Mouse (Mus musculus) lung, embryonic 14.5 days (tissue): ENCODE data around the gene Elk4. TPM values are rescaled to one million over a fixed set of nuclear protein-coding genes. Genes with fewer than 3 reads are reported as not detected.

Source experiments
- ATAC-seq: fragments of 200-750 bp; cut with Nextera tagmentation; 2 replicates; pipeline ENCODE4 v1.8.0; 2017; ENCODE audit warnings: mild to moderate bottlenecking, moderate TSS enrichment, moderate library complexity; ENCODE audit not compliant: insufficient read depth
- DNase-seq: peaks from one replicate; pipeline ENCODE4 v3.0.0-alpha.2; 2015
- H3K27ac ChIP-seq: fragments of 300-500 bp; sonication (generic); 2 replicates; pipeline ENCODE4 v1.5.1; 2014; ENCODE audit warnings: low read depth, mild to moderate bottlenecking, moderate library complexity
- H3K27me3 ChIP-seq: fragments of 300-500 bp; sonication (generic); 2 replicates; pipeline ENCODE4 v1.6.1; 2014; ENCODE audit warnings: low read length, control low read depth; ENCODE audit not compliant: insufficient read depth
- H3K36me3 ChIP-seq: fragments of 300-500 bp; sonication (generic); 2 replicates; pipeline ENCODE4 v1.6.1; 2014; ENCODE audit warnings: control low read depth; ENCODE audit not compliant: insufficient read depth
- H3K4me1 ChIP-seq: fragments of 300-500 bp; sonication (generic); 2 replicates; pipeline ENCODE4 v1.6.1; 2014; ENCODE audit warnings: antibody characterized with exemption, control low read depth; ENCODE audit not compliant: insufficient read depth
- H3K4me2 ChIP-seq: fragments of 300-500 bp; sonication (generic); 2 replicates; pipeline ENCODE4 v1.6.1; 2014; ENCODE audit warnings: mild to moderate bottlenecking
- H3K4me3 ChIP-seq: fragments of 300-500 bp; sonication (generic); 2 replicates; pipeline ENCODE4 v1.5.1; 2014; ENCODE audit warnings: low read depth, low read length
- H3K9ac ChIP-seq: fragments of 300-500 bp; sonication (generic); 2 replicates; pipeline ENCODE4 v1.6.1; 2014
- H3K9me3 ChIP-seq: fragments of 300-500 bp; sonication (generic); 2 replicates; pipeline ENCODE4 v1.6.1; 2016; ENCODE audit warnings: low read depth, low read length, control low read depth
- CTCF ChIP-seq: IDR thresholded peaks from 2 replicates; pipeline ENCODE4 v1.5.1; 2016; ENCODE audit warnings: antibody characterized with exemption, low read depth
- WGBS: fragments of 180-500 bp; shearing (Covaris S2); extraction: QIAGEN DNeasy Blood & Tissue Kit; methylation state at CpG from one replicate; pipeline ENCODE4 v1.1.7; 2014; 5-methylcytosine and 5-hydroxymethylcytosine counted together
- polyA plus RNA-seq: library from polyadenylated mRNA; unstranded; fragments of >200 nt; fragmentation: Nextera tagmentation; extraction: Ambion mirVana; gene quantifications from 2 replicates; pipeline ENCODE4 v1.2.1, GENCODE M21; 2014

The Elk4 gene
- polyA plus RNA-seq, 1 experiment from 2014 or later: 41.3 TPM

DNA sequence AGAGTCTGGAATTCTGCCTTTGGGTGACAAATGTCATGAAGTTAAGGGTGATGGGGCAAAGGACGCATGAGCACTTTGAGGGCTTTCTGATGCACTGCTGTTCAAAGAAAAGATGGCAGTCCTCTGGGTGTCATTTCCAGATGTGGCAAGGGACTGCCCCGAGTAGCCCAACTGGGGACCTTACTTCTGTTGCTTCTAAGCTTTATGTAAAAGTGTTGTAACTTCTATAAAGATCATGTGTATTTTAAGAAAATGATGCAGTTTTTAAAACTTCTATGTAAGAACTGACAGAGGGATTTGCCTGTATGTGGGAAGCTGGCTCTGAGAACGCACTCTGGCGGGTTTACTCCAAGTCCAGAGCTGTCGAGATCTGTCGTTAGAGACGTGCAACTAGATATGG lies 24.8 kb downstream of the Elk4 start:
- no peak overlapping the region for H3K27ac ChIP-seq
- peaks cover 49% of the 10 kb centered on the region for H3K36me3 ChIP-seq
- WGBS: 66% methylated on average over 7 of the region's 7 CpGs

DNA sequence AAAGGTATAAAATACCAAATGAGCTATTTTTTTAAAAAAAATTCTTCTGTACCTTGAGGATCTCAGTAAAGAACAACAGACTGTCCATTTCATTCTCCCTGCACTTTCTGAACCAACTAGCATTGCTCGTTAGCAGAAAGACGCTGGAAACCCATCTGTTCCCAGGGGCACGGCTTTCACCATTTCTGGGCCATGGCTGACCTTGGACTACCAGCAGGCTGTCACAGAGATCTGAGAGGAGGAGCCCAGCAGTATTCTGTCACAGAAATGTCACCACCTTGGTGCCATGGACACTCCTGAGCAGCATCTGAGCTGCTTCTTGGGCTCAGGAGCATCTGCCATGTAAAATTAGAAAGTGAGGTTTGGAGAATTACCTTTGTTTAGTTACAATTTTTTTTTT lies 30.3 kb downstream of the Elk4 start:
- Histone ChIP-seq H3K27me3 (no peaks in the 10 kb centered on the region), H3K4me1 (no peaks in the 10 kb centered on the region), H3K4me3 (no peak overlapping the region), H3K36me3 (peaks cover 11% of the 10 kb centered on the region; the same call in 1 of the 2 replicates), H3K9ac (no peak overlapping the region), H3K4me2 (no peak overlapping the region), H3K27ac (no peak overlapping the region), H3K9me3 (no peaks in the 10 kb centered on the region)
- ATAC-seq (no peak), DNase-seq (no peak)
- WGBS: 81% methylated on average over 3 of the region's 3 CpGs
- no peak for TF ChIP-seq CTCF

More for the DNA sequence above, 24.8 kb downstream of the Elk4 start:
- Histone ChIP-seq H3K4me2 (no peak overlapping the region), H3K4me1 (no peaks in the 10 kb centered on the region), H3K9ac (no peak overlapping the region), H3K9me3 (no peaks in the 10 kb centered on the region), H3K27me3 (no peaks in the 10 kb centered on the region), H3K4me3 (no peak overlapping the region)
- no peak for TF ChIP-seq CTCF
- DNase-seq: no peak
- no peak for ATAC-seq

- Histone ChIP-seq H3K4me3 (no peak overlapping the region), H3K9ac (no peak overlapping the region), H3K4me1 (no peaks in the 10 kb centered on the region), H3K4me2 (no peak overlapping the region), H3K9me3 (no peaks in the 10 kb centered on the region), H3K36me3 (peaks cover 4% of the 10 kb centered on the region; the same call in 1 of the 2 replicates), H3K27me3 (no peaks in the 10 kb centered on the region), H3K27ac (0 out of 2 replicates have a peak overlapping the region, but pooled peaks have one; percentile 27)
- TF ChIP-seq CTCF: no peak
- 71% methylated on average over 5 of the region's 5 CpGs for WGBS
- ATAC-seq: no peak
- DNase-seq: peak; percentile 26
Observed at GRCm38 (mm10) chr1:132038753-132039152, 31.3 kb downstream of the Elk4 start.

DNA sequence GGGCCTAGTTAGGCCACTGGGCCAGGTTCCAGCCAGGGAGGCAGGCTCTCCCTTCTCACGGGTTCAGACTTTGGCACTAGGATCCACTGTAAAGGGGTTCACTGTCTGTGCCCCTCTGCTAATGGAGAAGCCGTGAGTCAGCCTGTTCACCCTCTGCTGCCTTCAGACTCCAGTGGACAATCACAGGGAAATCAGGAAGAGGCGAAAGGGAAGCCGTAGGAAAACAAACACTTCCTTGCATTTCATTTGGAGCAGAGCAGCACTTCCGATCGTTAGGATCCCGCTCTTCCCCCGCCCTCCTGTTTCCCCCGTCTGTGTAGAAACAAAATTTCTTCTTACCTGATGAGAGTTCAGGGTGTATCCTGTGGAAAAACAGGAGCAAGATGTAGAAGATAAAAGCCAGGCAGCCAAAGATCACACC lies 32.8 kb downstream of the Elk4 start:
- WGBS: 50% methylated on average over 9 of the region's 9 CpGs
- peak overlapping the region; percentile 72; the same call in 1 of the 2 replicates for H3K27ac ChIP-seq
- peak; percentile 51 for DNase-seq

DNA sequence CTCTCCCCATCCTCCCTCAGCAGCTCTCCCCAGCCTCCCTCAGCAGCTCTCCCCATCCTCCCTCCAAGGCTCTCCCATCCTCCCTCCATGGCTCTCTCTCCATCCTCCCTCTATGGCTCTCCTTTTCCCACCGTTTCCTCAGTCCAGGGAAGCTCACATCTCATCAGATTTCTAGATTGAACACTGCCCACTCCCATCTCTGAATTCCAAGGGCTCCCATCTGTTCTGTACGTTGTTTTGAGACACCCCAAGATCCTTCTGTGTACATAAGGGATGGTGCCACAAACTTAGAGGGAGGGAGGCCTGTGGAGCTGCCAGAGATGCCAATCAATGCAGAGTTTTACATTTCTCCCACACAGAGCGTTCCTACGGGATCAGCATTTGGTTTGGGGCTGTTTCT lies 36.4 kb downstream of the Elk4 start:
- no peak for DNase-seq
- H3K4me1 ChIP-seq: no peaks in the 10 kb centered on the region
- WGBS: 61% methylated on average over 4 of the region's 4 CpGs
- no peak for TF ChIP-seq CTCF
- no peak for ATAC-seq
- H3K4me3 ChIP-seq: no peak overlapping the region
- no peak overlapping the region for H3K4me2 ChIP-seq
- H3K9ac ChIP-seq: no peak overlapping the region
- H3K9me3 ChIP-seq: no peaks in the 10 kb centered on the region
- H3K27me3 ChIP-seq: no peaks in the 10 kb centered on the region
- H3K27ac ChIP-seq: no peak overlapping the region
- H3K36me3 ChIP-seq: no peaks in the 10 kb centered on the region

More for the DNA sequence above, 32.8 kb downstream of the Elk4 start:
- Histone ChIP-seq H3K4me2 (no peak overlapping the region), H3K36me3 (no peaks in the 10 kb centered on the region), H3K4me3 (no peak overlapping the region), H3K9ac (no peak overlapping the region; the same call in 1 of the 2 replicates), H3K9me3 (no peaks in the 10 kb centered on the region), H3K4me1 (no peaks in the 10 kb centered on the region), H3K27me3 (no peaks in the 10 kb centered on the region)
- TF ChIP-seq CTCF: no peak
- peak; percentile 56; the same call in 1 of the 2 replicates for ATAC-seq

DNA sequence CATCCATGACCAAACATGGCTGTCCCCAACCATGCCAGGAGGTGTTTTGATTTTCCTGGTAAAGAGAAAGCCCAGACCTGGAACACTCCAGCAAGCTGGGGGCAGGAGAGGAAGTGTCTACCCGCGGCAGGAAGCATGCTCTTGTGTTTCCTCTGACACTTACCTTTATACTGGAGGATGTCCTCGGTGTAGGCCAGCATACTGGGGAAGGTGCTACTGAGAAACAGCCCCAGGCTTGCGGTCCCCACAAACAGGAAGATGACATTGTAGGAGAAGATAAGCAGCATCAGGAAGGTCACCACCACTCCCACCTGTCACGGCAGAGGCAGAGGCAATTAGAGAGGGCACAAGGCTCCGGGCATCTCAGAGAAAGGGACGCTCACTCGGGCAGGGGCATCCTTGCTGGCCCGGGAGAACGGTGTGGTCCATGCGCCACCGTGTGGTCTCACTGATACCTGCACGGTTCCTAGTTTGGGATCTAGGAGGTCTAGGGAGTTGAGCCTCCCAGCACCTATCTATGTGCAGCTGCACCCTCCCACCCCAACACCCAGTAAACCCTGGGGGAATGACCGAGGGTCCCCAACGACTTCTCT lies 38.8 kb downstream of the Elk4 start:
- Histone ChIP-seq H3K9me3 (no peaks in the 10 kb centered on the region), H3K27ac (no peak overlapping the region), H3K27me3 (no peaks in the 10 kb centered on the region), H3K4me3 (no peak overlapping the region), H3K36me3 (no peaks in the 10 kb centered on the region), H3K4me2 (no peak overlapping the region), H3K4me1 (no peaks in the 10 kb centered on the region), H3K9ac (no peak overlapping the region)
- DNase-seq (peak; percentile 83), ATAC-seq (peak; percentile 47; the same call in 1 of the 2 replicates)
- whole genome bisulfite sequencing: 19% methylated on average over 15 of the region's 15 CpGs
- peak; percentile 92 for TF ChIP-seq CTCF

GRCm38 (mm10) chr1:132051746-132052145 lies 44.3 kb downstream of the Elk4 start:
- Histone ChIP-seq H3K27ac (no peak overlapping the region), H3K27me3 (no peaks in the 10 kb centered on the region), H3K4me2 (no peak overlapping the region), H3K9me3 (no peaks in the 10 kb centered on the region), H3K4me3 (no peak overlapping the region), H3K4me1 (no peaks in the 10 kb centered on the region), H3K9ac (no peak overlapping the region), H3K36me3 (no peaks in the 10 kb centered on the region)
- no peak for TF ChIP-seq CTCF
- no peak for ATAC-seq
- no peak for DNase-seq
- WGBS: 56% methylated on average over 3 of the region's 3 CpGs
